Mouse (Mus musculus): ENCODE results near the gene Alkbh8. TPM values are rescaled to one million over a fixed set of nuclear protein-coding genes. Genes with fewer than 3 reads are reported as not detected.
"Not testable (repeated sequence)": the region's sequence is repeated elsewhere in the genome, so short reads cannot be mapped to it uniquely, and the experiment has no call there.

Alkbh8 gene
- 10 to 100 TPM; 14.6 to 17.8 TPM for total RNA-seq (2021)

DNA sequence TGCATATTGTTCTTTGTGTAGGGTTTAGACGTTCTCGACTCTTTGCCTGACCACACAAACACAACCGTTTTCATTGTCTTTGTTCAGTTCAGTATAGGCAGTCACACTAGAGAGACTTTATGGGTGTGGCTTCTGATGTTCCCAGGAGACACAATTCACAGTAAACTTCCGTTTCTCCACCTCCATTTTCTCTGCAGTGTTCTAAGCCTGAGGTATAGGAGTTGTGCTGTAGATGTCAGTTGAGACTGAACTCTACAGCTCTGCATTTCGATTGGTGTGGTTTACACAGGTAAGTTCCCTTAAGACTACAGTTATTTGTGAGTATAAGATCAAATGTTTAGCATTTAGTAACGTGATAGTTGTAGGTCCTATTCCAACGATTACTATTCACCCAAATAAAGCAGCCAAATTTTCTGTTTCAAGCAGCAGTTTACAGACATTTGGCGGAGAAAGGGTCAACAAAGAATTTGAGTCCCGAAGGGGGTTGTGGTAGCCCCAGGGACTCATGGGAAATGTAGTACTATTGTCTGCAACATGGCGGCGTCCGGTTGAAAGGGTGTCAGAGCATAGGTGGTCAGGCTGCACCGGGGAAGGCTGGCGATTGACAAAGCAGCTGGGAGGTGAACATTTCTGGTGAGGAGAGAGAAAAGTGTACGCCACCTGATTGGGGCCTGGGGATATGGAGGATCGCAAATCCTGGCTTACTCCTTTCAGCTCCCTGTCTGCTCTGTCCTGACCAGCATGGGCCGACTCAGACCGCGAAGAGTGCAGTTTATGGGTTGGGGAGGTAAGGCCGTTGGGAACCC is at the start of gene Alkbh8:
Gene Alkbh8, plus strand, starts transcription at position 179 of the 806 bp plus-strand sequence.
- intact Hi-C loops (cut with DNase I) = loop anchor here (5.0 kb wide), 2 partner anchors 67 to 972 kb away; partner anchors contain the start of genes Aasdhppt, Cwf19l2 and Kbtbd3

DNA sequence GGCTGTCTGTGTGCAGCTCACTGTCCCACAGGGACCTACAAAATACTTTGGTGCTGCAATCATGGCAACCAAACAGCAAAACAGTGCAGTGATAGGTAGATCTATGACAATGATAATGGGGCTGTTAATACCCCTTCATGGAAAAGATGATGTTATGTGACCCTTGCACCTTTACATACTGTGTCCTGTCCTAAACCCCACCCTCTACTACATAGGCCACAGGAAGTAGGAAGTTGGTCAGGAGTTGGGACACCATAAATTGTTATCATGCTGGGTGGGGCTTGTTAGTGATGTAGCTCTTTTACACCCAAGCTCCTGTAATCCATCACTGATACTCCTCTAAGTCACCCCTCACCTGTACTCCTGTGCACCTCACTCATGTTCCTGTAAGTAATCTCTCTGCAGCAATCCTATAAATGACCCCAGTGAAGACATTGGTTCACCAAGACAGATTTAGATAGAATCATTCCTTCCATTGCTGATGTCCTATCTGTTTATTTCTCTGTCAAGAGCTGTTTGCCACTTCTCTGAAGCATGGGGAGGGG is 25.6 kb upstream of the Alkbh8 start:
- no peak for DNase-seq (ENCODE audit: low spot score)
- intact Hi-C loops (cut with DNase I) = no loop called here

More for the DNA sequence above, at the start of gene Alkbh8:
- DNase-seq (ENCODE audit: low spot score) = peak; percentile 25

DNA sequence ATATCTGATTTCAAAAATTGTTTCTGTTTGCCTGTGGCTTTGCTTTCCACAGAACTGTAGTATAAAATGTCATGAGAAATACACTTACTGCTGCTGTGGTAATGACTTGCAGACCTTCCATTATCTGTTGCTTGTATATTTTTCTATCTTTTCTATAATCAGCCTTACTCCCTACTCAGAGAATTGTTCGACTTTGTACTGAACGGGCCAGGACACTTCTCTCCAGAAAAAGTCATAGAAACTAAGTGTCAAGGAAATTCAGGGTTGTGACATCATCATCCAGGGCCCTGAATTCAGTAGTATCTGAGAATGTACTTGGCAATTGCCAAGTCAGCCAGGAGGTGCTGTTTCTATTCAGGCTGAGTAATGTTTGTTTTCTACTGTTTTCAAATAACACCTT is 24.9 kb upstream of the Alkbh8 start:
- intact Hi-C loops (cut with DNase I) = no loop called here
- DNase-seq (ENCODE audit: low spot score) = no peak

DNA sequence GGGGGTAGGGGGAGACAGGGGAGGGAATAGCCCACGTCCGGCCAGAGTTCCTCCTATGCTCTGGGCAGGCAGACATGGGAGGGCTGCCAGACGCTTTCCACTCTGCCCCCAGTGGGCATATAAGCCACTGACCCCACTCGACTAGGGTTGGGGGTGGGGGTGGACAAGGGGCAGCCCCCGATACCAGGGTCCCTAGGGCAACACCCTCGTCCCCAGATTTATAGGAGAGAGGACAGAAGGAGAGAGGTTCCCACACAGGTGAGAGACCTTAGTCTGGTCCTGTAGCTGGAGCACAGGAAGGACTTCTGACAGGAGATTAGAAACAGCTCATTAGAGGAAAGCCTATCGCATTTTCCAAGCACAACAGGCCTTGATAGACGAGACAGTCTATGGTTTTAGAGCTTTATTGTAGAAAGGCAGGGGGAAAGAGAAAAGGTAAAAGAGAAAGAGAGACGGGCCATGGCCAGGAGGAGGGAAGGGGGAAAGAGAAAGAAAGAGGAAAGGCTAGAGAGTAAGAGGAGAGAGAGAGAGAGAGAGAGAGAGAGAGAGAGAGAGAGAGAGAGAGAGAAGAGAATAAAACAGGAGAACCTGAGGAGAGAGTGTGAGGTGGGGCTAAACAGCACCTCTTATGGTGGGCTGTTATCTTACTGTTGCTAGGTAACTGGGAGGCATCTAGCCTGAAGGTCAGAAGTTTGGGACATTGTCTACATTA is 7.4 kb upstream of the Alkbh8 start:
- intact Hi-C loops (cut with DNase I); DNase-seq (ENCODE audit: low spot score): not testable (repeated sequence)

DNA sequence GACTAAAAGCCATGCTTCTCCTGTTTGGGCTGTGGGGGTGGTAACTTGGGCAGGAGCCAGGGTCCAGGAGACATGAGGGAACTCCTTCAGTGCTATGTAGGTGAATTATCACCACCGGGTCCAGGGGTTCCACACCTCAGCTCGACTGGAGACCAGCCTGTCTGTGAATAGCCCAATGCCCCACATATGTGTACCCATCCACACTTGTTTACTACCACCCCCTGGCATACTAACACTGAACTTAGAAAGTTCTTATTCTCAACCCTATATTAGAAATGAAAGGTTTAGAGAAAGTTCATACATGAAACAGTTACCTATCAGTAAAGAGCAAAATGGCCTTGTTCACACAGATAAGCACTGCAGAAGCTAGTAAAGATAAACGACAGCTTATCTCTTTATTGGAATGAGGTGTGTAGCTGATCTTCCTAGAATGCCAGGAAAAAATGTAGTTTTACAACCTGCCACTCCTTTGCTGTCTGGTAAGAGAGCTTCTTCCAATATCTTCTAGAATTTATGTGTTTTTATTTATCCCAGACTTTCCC is 6.8 kb upstream of the Alkbh8 start:
- no peak for DNase-seq (ENCODE audit: low spot score)
- intact Hi-C loops (cut with DNase I) = no loop called here

DNA sequence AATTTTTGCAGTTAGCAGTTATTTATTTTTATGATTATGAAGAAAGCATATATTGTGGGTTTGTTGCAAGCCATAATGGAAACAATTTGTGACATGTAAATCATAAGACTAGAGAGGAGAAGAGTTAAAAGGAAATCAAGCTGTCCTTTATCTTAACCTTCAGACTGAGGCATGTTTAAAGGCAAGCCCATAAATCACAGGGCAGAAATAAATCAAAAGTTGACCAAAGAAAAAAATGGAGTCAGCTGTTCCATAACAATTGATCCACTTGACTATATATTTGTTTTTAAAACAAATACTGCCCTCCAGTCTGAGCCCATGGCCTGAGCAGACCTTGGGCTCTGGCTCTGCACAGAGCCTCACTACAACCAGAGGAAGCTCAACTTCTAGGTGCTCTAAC is 4.6 kb upstream of the Alkbh8 start:
- intact Hi-C loops (cut with DNase I) = no loop called here
- no peak for DNase-seq (ENCODE audit: low spot score)

DNA sequence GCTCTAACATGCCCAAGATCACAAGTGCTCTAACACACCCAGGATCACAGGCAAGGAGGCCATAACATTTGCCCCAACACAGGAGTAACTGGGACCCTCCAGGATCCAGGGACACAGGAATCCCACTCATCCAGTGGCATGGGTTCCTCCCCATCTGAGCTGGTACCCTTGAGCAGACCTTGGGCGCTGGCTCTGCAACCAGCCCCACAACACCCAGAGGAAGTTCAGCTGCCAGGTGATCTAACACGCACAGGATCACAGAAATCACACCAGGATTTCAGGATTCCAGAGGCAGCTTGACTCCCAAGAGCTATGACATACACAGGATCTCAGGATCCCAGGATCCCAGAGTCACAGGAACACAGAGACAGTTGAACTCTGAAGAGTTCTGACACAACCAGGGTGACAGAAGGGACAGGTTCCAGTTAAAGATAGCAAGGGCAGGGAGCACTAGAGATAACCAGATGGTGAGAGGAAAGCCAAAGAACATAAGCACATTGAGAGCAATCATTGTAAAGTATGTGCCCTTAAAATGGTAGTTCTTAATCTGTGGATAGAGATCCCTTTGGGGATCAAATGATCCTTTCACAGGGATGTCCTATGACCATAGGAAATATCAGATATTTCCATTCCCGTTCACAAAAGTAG is 4.1 kb upstream of the Alkbh8 start:
- intact Hi-C loops (cut with DNase I) = no loop called here

DNA sequence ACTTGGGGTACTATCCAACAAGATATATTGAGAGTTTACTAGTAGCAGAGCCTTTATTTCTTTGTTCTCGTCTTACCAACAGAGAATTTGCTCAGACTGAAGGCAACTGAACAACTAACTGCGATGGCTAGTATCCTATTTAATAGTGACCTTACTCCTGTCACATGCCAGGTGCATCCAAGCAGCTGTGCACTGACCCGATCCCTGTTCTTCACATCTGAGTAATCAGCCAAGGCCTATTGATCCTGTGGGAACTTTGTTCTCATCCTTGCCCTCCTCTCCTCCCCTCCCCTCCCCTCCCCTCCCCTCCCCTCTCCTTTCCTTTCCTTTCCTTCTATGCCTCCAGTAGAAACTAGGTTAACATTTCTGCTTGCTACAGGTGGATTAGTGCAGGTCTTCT is 1.7 kb downstream of the Alkbh8 start:
- intact Hi-C loops (cut with DNase I) = loop anchor here (5.0 kb wide), 2 partner anchors 66 to 971 kb away; partner anchors contain the start of genes Aasdhppt, Cwf19l2 and Kbtbd3
- DNase-seq (ENCODE audit: low spot score) = no peak

More for the DNA sequence above, 4.1 kb upstream of the Alkbh8 start:
- DNase-seq (ENCODE audit: low spot score) = no peak

DNA sequence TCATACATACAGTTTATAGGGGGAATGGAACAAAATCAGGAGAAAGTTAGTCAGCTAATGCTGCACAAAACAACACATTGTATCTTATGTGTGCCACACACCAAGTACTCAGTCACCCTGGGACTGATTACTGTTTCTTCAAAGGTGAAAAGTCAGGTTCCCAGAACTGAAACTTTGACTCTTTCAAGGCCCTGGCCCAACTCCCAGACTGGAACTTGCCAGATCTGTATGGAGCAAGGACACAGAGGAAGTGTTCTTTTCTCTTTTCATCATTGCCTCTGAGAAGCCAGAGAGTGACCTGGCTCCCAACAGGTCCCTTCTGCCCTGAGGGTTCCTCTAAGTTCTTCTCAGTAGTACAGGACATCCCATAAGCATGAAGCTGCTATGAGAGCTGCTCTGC is 10.2 kb downstream of the Alkbh8 start:
- DNase-seq (ENCODE audit: low spot score) = no peak
- intact Hi-C loops (cut with DNase I) = no loop called here

DNA sequence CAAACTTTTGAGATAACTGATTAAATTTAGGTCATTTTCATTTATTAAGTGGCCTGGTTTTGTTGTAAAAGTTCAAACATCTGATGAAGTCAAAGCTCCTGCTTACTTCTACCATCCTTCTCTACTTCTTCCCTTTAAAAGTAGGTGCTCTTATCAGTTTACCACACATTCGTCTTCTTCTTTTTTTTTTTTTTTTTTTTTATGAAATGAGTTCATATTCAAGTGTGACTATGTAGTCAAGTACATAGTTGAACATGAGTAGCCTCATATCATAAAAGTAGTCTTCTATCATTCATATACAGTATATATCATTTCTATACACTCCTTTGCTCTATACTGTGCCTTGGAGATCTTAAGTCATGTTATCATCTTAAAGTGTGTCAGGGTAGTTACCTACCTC is 11.0 kb downstream of the Alkbh8 start:
- DNase-seq (ENCODE audit: low spot score) = no peak
- intact Hi-C loops (cut with DNase I) = no loop called here

DNA sequence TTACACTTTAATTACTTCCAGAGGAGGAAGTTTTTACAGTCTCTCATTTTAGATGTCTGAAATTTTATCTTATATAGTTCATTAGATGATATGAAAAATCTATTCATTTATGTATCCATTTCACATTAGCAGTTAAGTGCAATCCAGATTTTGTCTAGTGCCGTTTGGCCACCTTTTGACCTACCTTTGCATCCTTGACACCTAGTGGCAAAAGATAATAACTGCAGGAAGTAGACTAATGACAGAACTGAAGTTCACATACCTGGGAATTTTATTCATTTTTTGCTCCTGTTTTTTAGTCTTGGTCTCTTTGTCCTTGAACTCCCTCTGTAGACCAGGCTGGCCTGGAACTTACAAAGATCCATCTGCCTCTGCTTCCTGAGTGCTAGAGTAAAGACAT is 15.1 kb downstream of the Alkbh8 start:
- no peak for DNase-seq (ENCODE audit: low spot score)
- intact Hi-C loops (cut with DNase I) = no loop called here

DNA sequence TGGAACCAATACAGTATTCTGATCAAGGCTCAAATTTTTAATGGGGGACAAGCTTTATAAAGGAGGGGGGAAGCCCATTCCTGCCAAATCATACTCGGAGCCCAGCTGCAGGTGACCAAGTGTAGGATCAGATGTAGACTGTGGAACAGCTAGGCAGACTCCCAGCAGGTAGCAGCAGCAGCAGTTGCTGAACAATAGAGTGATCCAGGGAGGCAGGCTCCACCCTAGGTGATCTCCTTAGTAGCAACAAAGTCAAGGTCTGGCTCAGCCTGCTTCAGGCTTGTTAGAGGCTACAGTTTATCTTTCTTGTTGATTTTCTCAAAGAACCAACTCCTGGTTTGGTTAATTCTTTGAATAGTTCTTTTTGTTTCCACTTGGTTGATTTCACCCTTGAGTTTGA is 41.4 kb downstream of the Alkbh8 start:
- intact Hi-C loops (cut with DNase I) = not testable (repeated sequence)

DNA sequence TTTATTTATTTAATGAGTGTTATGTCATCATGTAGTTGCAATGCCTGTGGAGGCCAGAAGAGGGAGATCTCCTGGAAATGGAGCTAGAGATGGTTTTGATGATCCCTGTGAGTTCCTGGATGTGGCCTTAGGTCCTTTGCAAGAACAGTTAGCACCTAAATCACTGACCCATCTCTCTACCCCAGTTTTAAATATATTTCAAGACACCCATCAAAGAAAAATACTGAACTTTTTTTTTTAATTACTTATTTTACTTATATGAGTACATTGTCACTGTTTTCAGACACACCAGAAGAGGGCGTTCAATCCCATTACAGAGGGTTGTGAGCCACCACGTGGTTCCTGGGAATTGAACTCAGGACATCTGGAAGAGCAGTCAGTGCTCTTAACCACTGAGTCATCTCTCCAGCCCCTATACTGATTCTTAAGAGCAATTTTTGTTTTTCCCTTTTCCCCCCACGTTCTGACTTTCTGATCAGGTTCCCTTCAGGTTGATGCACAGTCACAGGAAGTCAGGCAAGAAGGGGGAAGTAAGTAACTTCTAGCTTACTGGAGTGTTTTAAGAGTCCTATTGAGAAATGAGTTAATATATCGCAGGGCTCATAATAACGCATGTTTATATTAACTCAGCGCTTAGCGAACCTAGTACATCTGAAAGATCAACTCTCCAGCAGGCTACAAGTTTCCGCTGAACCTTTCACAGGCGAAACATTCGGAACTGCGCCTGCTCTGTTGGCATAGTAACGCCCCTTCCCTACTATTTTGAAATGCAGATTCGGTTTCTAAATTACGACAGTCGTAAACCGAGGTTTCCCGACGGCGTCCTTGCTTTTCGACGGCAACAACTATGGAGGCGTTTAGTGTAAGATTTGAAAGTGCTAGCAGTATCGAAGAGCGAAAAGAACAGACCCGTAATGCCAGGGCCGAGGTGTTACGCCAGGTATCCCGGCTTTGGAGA is 68.6 kb downstream of the Alkbh8 start, which contains the start of gene Cwf19l2:
Gene Cwf19l2, plus strand, starts transcription at position 342 of the 958 bp plus-strand sequence.
- intact Hi-C loops (cut with DNase I) = loop anchor here (5.0 kb wide), 1 partner anchor 66 kb away; the partner anchor contains the start of gene Alkbh8
- DNase-seq (ENCODE audit: low spot score) = peak; percentile 68

More for the DNA sequence above, 41.4 kb downstream of the Alkbh8 start:
- DNase-seq (ENCODE audit: low spot score) = not testable (repeated sequence)

DNA sequence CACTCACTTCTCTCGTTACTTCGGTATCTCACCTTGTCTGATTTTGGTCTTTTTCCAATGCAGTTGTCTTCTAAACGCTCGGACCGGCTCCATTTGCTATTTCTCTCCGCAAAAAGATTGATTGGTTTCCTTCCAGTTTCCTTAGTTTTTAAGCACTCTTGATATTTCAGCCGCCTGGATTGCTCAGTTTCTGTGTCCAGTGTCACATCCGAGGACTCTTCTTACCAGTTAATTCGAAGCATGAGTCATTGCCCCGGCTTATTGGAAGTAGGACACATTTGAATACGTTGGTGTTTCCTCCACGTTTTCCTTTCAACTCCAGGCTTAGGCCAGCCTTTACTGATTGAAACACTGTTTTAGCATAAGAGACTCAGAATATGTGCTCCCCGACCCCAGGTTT is 69.4 kb downstream of the Alkbh8 start:
- no peak for DNase-seq (ENCODE audit: low spot score)
- intact Hi-C loops (cut with DNase I) = loop anchor here (5.0 kb wide), 1 partner anchor 67 kb away; the partner anchor contains the start of gene Alkbh8

DNA sequence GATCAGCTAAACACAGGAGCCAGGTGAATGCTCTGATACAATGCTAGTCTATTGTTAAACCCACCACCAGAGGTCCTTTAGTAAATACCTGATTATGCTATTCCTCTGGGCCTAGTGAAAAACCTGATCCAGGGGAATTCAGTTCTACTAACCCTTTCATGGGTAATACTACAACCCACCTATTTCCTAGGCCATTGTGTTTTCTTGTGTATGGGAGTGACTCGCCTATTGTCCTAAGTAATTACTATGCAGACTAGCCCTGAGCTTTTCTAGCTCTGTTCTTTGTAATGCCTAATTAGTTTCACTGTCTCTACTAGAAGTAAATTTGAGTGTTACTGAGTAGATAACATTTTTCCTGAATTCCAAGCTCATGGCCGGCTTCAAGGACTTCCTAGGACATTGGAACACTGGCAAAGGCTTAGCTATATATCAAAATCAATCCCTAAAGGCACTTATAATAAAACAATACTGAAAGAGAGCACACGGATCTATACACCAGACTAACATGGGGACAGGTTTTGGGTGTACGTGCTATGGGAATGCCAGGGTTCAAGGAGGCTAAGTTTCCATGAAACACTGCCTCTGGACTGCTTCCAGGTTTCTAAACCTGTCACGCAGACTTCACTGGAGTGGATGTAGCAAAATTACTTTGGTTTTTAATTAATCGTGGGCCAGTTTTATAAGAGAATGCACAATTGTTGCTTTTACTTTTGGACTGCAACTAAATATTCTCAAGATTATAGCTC is 104.8 kb downstream of the Alkbh8 start:
- intact Hi-C loops (cut with DNase I) = not testable (repeated sequence)

More for the DNA sequence above, 104.8 kb downstream of the Alkbh8 start:
- DNase-seq (ENCODE audit: low spot score) = not testable (repeated sequence)

All from heart, postnatal 25 days (tissue).